Mouse (Mus musculus) embryonic facial prominence, embryonic 13.5 days (tissue): Measurements from ENCODE around the gene Arrdc5. TPM values are rescaled to one million over a fixed set of nuclear protein-coding genes. Genes with fewer than 3 reads are reported as not detected.
A peak's percentile ranks its signal among the peaks of the same experiment; 100 is the strongest.

ENCODE experiments used
- ATAC-seq: fragments of 200-750 bp; cut with Nextera tagmentation; 2 replicates; pipeline ENCODE4 v1.8.0; 2017; ENCODE audit warnings: low read depth; ENCODE audit not compliant: insufficient number of reproducible peaks, insufficient read depth, low FRiP score, low TSS enrichment
- H3K27ac ChIP-seq: fragments of 300-500 bp; sonication (generic); 2 replicates; pipeline ENCODE4 v1.5.1; 2015; ENCODE audit warnings: moderate library complexity, mild to moderate bottlenecking, inconsistent platforms
- H3K27me3 ChIP-seq: fragments of 300-500 bp; sonication (generic); 2 replicates; pipeline ENCODE4 v1.6.1; 2015; ENCODE audit warnings: mild to moderate bottlenecking, inconsistent platforms
- H3K36me3 ChIP-seq: fragments of 300-500 bp; sonication (generic); 2 replicates; pipeline ENCODE4 v1.6.1; 2015; ENCODE audit warnings: mild to moderate bottlenecking, inconsistent platforms
- H3K4me1 ChIP-seq: fragments of 300-500 bp; sonication (generic); 2 replicates; pipeline ENCODE4 v1.6.1; 2015; ENCODE audit warnings: inconsistent platforms
- H3K4me2 ChIP-seq: fragments of 300-500 bp; sonication (generic); 2 replicates; pipeline ENCODE4 v1.6.1; 2015; ENCODE audit warnings: moderate library complexity, mild to moderate bottlenecking, inconsistent platforms
- H3K4me3 ChIP-seq: fragments of 300-500 bp; sonication (generic); 2 replicates; pipeline ENCODE4 v1.5.1; 2015; ENCODE audit warnings: mild to moderate bottlenecking, inconsistent platforms
- H3K9ac ChIP-seq: fragments of 300-500 bp; sonication (generic); 2 replicates; pipeline ENCODE4 v1.6.1; 2015; ENCODE audit warnings: mild to moderate bottlenecking, inconsistent platforms
- H3K9me3 ChIP-seq: fragments of 300-500 bp; sonication (generic); 2 replicates; pipeline ENCODE4 v1.6.1; 2016; ENCODE audit warnings: inconsistent platforms
- WGBS: fragments of 180-500 bp; shearing (Covaris S2); methylation state at CpG from one replicate; pipeline ENCODE4 v1.1.7; 2015; ENCODE audit warnings: mixed read lengths; 5-methylcytosine and 5-hydroxymethylcytosine counted together
- polyA plus RNA-seq: library from polyadenylated mRNA; unstranded; fragments of >200 nt; fragmentation: Nextera tagmentation; extraction: Ambion mirVana; gene quantifications from 2 replicates; pipeline ENCODE4 v1.2.1, GENCODE M21; 2015

Gene Arrdc5
- not detected in 2 replicates for polyA plus RNA-seq

- H3K36me3 ChIP-seq, result no peaks in the 10 kb centered on the region
- H3K9ac ChIP-seq, result no peak within 1 kb of the TSS
- H3K27ac ChIP-seq, result no peak within 1 kb of the TSS
- 91% methylated on average over 9 of the region's 9 CpGs for WGBS
- H3K9me3 ChIP-seq, result no peaks in the 10 kb centered on the region
- peaks cover 16% of the 10 kb centered on the region for H3K4me1 ChIP-seq
- ATAC-seq, result no peak
- no peak within 1 kb of the TSS for H3K4me3 ChIP-seq
- H3K27me3 ChIP-seq, result no peaks in the 10 kb centered on the region
- H3K4me2 ChIP-seq, result no peak within 1 kb of the TSS
These were observed at the start of gene Arrdc5 for GRCm38 (mm10) chr17:56300186-56300585. Arrdc5 (minus strand) TSS chr17:56300286.

GRCm38 (mm10) chr17:56348586-56348985 is 48.5 kb upstream of the Arrdc5 start:
- Histone ChIP-seq H3K9me3 (no peaks in the 10 kb centered on the region), H3K9ac (no peak overlapping the region), H3K27ac (no peak overlapping the region), H3K4me3 (no peak overlapping the region), H3K36me3 (peaks cover 31% of the 10 kb centered on the region), H3K4me2 (no peak overlapping the region), H3K27me3 (no peaks in the 10 kb centered on the region), H3K4me1 (no peaks in the 10 kb centered on the region)
- no peak for ATAC-seq

GRCm38 (mm10) chr17:56348128-56348527 is 48.0 kb upstream of the Arrdc5 start:
- Histone ChIP-seq H3K36me3 (peaks cover 26% of the 10 kb centered on the region), H3K27ac (no peak overlapping the region), H3K4me3 (no peak overlapping the region), H3K4me2 (no peak overlapping the region), H3K4me1 (no peaks in the 10 kb centered on the region), H3K9ac (no peak overlapping the region), H3K9me3 (no peaks in the 10 kb centered on the region), H3K27me3 (no peaks in the 10 kb centered on the region)
- no peak for ATAC-seq
- WGBS, result 68% methylated on average over 4 of the region's 4 CpGs

- Histone ChIP-seq H3K9ac (no peak overlapping the region), H3K27me3 (no peaks in the 10 kb centered on the region), H3K27ac (no peak overlapping the region), H3K9me3 (no peaks in the 10 kb centered on the region), H3K36me3 (0 out of 2 replicates have a peak, but pooled peaks cover 6% of the 10 kb centered on the region), H3K4me3 (no peak overlapping the region), H3K4me1 (no peaks in the 10 kb centered on the region), H3K4me2 (no peak overlapping the region)
- no peak for ATAC-seq
- WGBS, result 77% methylated on average over 2 of the region's 2 CpGs
These were observed 45.3 kb upstream of the Arrdc5 start for GRCm38 (mm10) chr17:56345364-56345763.

- H3K9ac ChIP-seq, result no peak overlapping the region
- no peaks in the 10 kb centered on the region for H3K27me3 ChIP-seq
- H3K27ac ChIP-seq, result no peak overlapping the region
- ATAC-seq, result no peak
- H3K36me3 ChIP-seq, result 0 out of 2 replicates have a peak, but pooled peaks cover 4% of the 10 kb centered on the region
- no peaks in the 10 kb centered on the region for H3K9me3 ChIP-seq
- 80% methylated on average over 3 of the region's 3 CpGs for WGBS
- no peaks in the 10 kb centered on the region for H3K4me1 ChIP-seq
- H3K4me3 ChIP-seq, result no peak overlapping the region
- no peak overlapping the region for H3K4me2 ChIP-seq
These were observed 43.4 kb upstream of the Arrdc5 start for GRCm38 (mm10) chr17:56343466-56343865.

GRCm38 (mm10) chr17:56340717-56341116 is 40.6 kb upstream of the Arrdc5 start:
- Histone ChIP-seq H3K27me3 (no peaks in the 10 kb centered on the region), H3K36me3 (no peaks in the 10 kb centered on the region), H3K4me2 (no peak overlapping the region)

GRCm38 (mm10) chr17:56338909-56339308 is 38.8 kb upstream of the Arrdc5 start:
- no peak for ATAC-seq

More at GRCm38 (mm10) chr17:56340717-56341116, 40.6 kb upstream of the Arrdc5 start:
- Histone ChIP-seq H3K9ac (no peak overlapping the region), H3K27ac (no peak overlapping the region), H3K9me3 (no peaks in the 10 kb centered on the region), H3K4me1 (peaks cover 3% of the 10 kb centered on the region), H3K4me3 (no peak overlapping the region)
- ATAC-seq, result no peak

GRCm38 (mm10) chr17:56337791-56338190 is 37.7 kb upstream of the Arrdc5 start:
- ATAC-seq, result no peak
- 95% methylated on average over 6 of the region's 6 CpGs for WGBS
- Histone ChIP-seq H3K4me3 (no peak overlapping the region), H3K27me3 (no peaks in the 10 kb centered on the region), H3K27ac (no peak overlapping the region), H3K4me2 (no peak overlapping the region), H3K9ac (no peak overlapping the region), H3K4me1 (peaks cover 6% of the 10 kb centered on the region), H3K36me3 (peaks cover 7% of the 10 kb centered on the region; the same call in 1 of the 2 replicates), H3K9me3 (no peaks in the 10 kb centered on the region)

More at GRCm38 (mm10) chr17:56338909-56339308, 38.8 kb upstream of the Arrdc5 start:
- peaks cover 7% of the 10 kb centered on the region; the same call in 1 of the 2 replicates for H3K36me3 ChIP-seq
- no peak overlapping the region for H3K9ac ChIP-seq
- no peaks in the 10 kb centered on the region for H3K9me3 ChIP-seq
- WGBS, result 55% methylated on average over 4 of the region's 4 CpGs
- no peak overlapping the region for H3K4me3 ChIP-seq
- H3K27me3 ChIP-seq, result no peaks in the 10 kb centered on the region
- H3K27ac ChIP-seq, result no peak overlapping the region
- peaks cover 3% of the 10 kb centered on the region for H3K4me1 ChIP-seq
- H3K4me2 ChIP-seq, result no peak overlapping the region

- Histone ChIP-seq H3K4me2 (no peak overlapping the region), H3K4me3 (no peak overlapping the region), H3K9me3 (no peaks in the 10 kb centered on the region), H3K27ac (no peak overlapping the region), H3K4me1 (peaks cover 6% of the 10 kb centered on the region), H3K27me3 (no peaks in the 10 kb centered on the region), H3K36me3 (peaks cover 7% of the 10 kb centered on the region; the same call in 1 of the 2 replicates), H3K9ac (no peak overlapping the region)
- WGBS, result 54% methylated on average over 4 of the region's 4 CpGs
- no peak for ATAC-seq
These were observed 37.1 kb upstream of the Arrdc5 start for GRCm38 (mm10) chr17:56337190-56337589.

- Histone ChIP-seq H3K27me3 (no peaks in the 10 kb centered on the region), H3K4me1 (peaks cover 30% of the 10 kb centered on the region), H3K4me2 (no peak overlapping the region), H3K9me3 (no peaks in the 10 kb centered on the region), H3K9ac (no peak overlapping the region), H3K4me3 (no peak overlapping the region), H3K36me3 (peaks cover 7% of the 10 kb centered on the region; the same call in 1 of the 2 replicates), H3K27ac (no peak overlapping the region)
- no peak for ATAC-seq
- WGBS, result 51% methylated on average over 8 of the region's 8 CpGs
These were observed 32.9 kb upstream of the Arrdc5 start for GRCm38 (mm10) chr17:56332987-56333386.

GRCm38 (mm10) chr17:56331256-56331655 is 31.2 kb upstream of the Arrdc5 start:
- no peaks in the 10 kb centered on the region for H3K9me3 ChIP-seq
- no peak overlapping the region for H3K27ac ChIP-seq
- peaks cover 7% of the 10 kb centered on the region; the same call in 1 of the 2 replicates for H3K36me3 ChIP-seq
- H3K27me3 ChIP-seq, result no peaks in the 10 kb centered on the region
- H3K4me1 ChIP-seq, result peaks cover 38% of the 10 kb centered on the region
- no peak overlapping the region for H3K4me2 ChIP-seq
- peak overlapping the region; percentile 22 for H3K9ac ChIP-seq
- ATAC-seq, result no peak
- no peak overlapping the region for H3K4me3 ChIP-seq

GRCm38 (mm10) chr17:56330345-56330744 is 30.3 kb upstream of the Arrdc5 start:
- no peak for ATAC-seq
- Histone ChIP-seq H3K4me2 (no peak overlapping the region; the same call in 1 of the 2 replicates), H3K9me3 (no peaks in the 10 kb centered on the region), H3K9ac (peak overlapping the region; percentile 22), H3K4me1 (peaks cover 38% of the 10 kb centered on the region), H3K27ac (no peak overlapping the region), H3K36me3 (peaks cover 7% of the 10 kb centered on the region; the same call in 1 of the 2 replicates), H3K4me3 (no peak overlapping the region), H3K27me3 (no peaks in the 10 kb centered on the region)
- WGBS, result 70% methylated on average over 3 of the region's 3 CpGs
